Comparison of ENCODE assay signal across 28 mouse cellular contexts in genomic region chr1:138384146-138384545, GRCm38 (mm10).
DNase-seq lines count a peak whose midpoint lies in the region; ATAC-seq and TF ChIP-seq lines count a peak whose summit lies in the region.
"Had no signal": no experiment of that assay in that cellular context is flagged by ENCODE, and none has a peak within 500 bp of the region (broad histone marks: within the 10 kb centered on the region; RNA-seq: fewer than 3 reads in every experiment).

No protein-coding gene starts in this region.

- H3K27me3 ChIP-seq in splenic B cell, adult 2 months (ENCODE audit: control insufficient read depth, insufficient read depth, low read length, poor library complexity, severe bottlenecking) = no peaks in the 10 kb centered on the region
- no peaks in the 10 kb centered on the region for H3K27me3 ChIP-seq in hindbrain, embryonic 11.5 days (ENCODE audit: control insufficient read depth, insufficient read depth, low read length)
- H3K27me3 ChIP-seq: embryonic facial prominence, embryonic 13.5 days; heart, embryonic 13.5 days; hindbrain, embryonic 15.5 days; neural tube, embryonic 15.5 days had no signal

- no peaks in the 10 kb centered on the region for H3K36me3 ChIP-seq in splenic B cell, adult 2 months (ENCODE audit: control insufficient read depth, insufficient read depth, low read length, poor library complexity, severe bottlenecking)
- H3K36me3 ChIP-seq in hindbrain, embryonic 11.5 days (ENCODE audit: control insufficient read depth, insufficient read depth, low read length) = no peaks in the 10 kb centered on the region
- H3K36me3 ChIP-seq: embryonic facial prominence, embryonic 13.5 days; heart, embryonic 13.5 days; hindbrain, embryonic 15.5 days; limb, embryonic 13.5 days; neural tube, embryonic 15.5 days had no signal

- no peak overlapping the region for H3K27ac ChIP-seq in hindbrain, embryonic 11.5 days (ENCODE audit: low read depth, low read length)
- H3K27ac ChIP-seq: embryonic facial prominence, embryonic 13.5 days; heart, embryonic 13.5 days; hindbrain, embryonic 15.5 days; layer of hippocampus, adult 2 months; limb, embryonic 13.5 days; neural tube, embryonic 15.5 days had no signal

- intact Hi-C loops in gastrocnemius, postnatal 14 days (cut with DNase I; ENCODE audit: low total_unique reads) = no loop called here

- no peak for TF ChIP-seq CTCF in lung, adult 2 months (IDR thresholded peaks at IDR 0.05; ENCODE audit: insufficient read depth, low read length)

- no peaks in the 10 kb centered on the region for H3K4me1 ChIP-seq in lung, adult 2 months (ENCODE audit: control insufficient read depth, insufficient read depth, low read length)
- no peaks in the 10 kb centered on the region for H3K4me1 ChIP-seq in hindbrain, embryonic 11.5 days (replicated peaks; ENCODE audit: control insufficient read depth, insufficient read depth, low read length)
- H3K4me1 ChIP-seq: embryonic facial prominence, embryonic 13.5 days; heart, embryonic 13.5 days had no signal

- no peaks in the 10 kb centered on the region for H3K9me3 ChIP-seq in hindbrain, embryonic 11.5 days (ENCODE audit: control insufficient read depth, low read length)
- H3K9me3 ChIP-seq: embryonic facial prominence, embryonic 13.5 days; heart, embryonic 13.5 days; hindbrain, embryonic 15.5 days; limb, embryonic 13.5 days; neural tube, embryonic 15.5 days had no signal

- H3K9ac ChIP-seq in hindbrain, embryonic 11.5 days (ENCODE audit: low read depth, low read length) = no peak overlapping the region
- H3K9ac ChIP-seq: embryonic facial prominence, embryonic 13.5 days; heart, embryonic 13.5 days; hindbrain, embryonic 15.5 days; neural tube, embryonic 15.5 days had no signal

- peak; percentile 82 for ATAC-seq in megakaryocyte, adult 5-6 weeks (ENCODE audit: poor library complexity, severe bottlenecking)
- no peak for ATAC-seq in hindbrain, embryonic 11.5 days (ENCODE audit: low FRiP score)
- ATAC-seq: activated CD4-positive, CD25-positive, alpha-beta regulatory T cell, adult 4 months; inflammation-experienced regulatory T-cells, adult 6 months had no signal

- no peak overlapping the region for H3K4me2 ChIP-seq in hindbrain, embryonic 11.5 days (replicated peaks; ENCODE audit: low read depth, low read length)
- H3K4me2 ChIP-seq: embryonic facial prominence, embryonic 13.5 days; heart, embryonic 13.5 days; hindbrain, embryonic 15.5 days; liver, embryonic 11.5 days had no signal

- H3K4me3 ChIP-seq in lung, adult 2 months (replicated peaks; ENCODE audit: extremely low read depth, low read depth, low read length) = no peak overlapping the region
- H3K4me3 ChIP-seq in hindbrain, embryonic 11.5 days (ENCODE audit: low read depth, low read length) = no peak overlapping the region
- H3K4me3 ChIP-seq: embryonic facial prominence, embryonic 13.5 days; heart, embryonic 13.5 days; hindbrain, embryonic 15.5 days; layer of hippocampus, adult 2 months; neural tube, embryonic 15.5 days had no signal

- 60% methylated on average over 3 of the region's 3 CpGs for WGBS in lung, adult 2 months
- 77% methylated on average over 3 of the region's 3 CpGs for WGBS in hindbrain, embryonic 11.5 days

- peak; percentile 2 for DNase-seq in lung, postnatal 36 days
- no peak for DNase-seq in lung, adult 2 months
- DNase-seq in spleen, postnatal 36 days (ENCODE audit: low spot score in 2 of 2) = peak; percentile 52 to 62
- no peak for DNase-seq in spleen, postnatal 4 days (ENCODE audit: low spot score in 2 of 2)
- DNase-seq in splenic B cell, adult 2 months (ENCODE audit: low read depth, low spot score) = peak; percentile 61
- DNase-seq in gastrocnemius, postnatal 14 days = no peak
- no peak for DNase-seq in hindbrain, embryonic 11.5 days (ENCODE audit: low spot score)
- DNase-seq: adrenal gland, adult 2 months; adrenal gland, postnatal 36 days; cerebellum, adult 2 months; cerebellum, postnatal 36 days; heart, postnatal 10 days; kidney, adult 18-20 months; kidney, postnatal 36 days; lung, postnatal 4 days; right cerebral cortex, postnatal 25 days; thymus, adult 2 months; thymus, postnatal 36 days had no signal

- TF ChIP-seq POLR2A in lung, adult 2 months (IDR thresholded peaks at IDR 0.05; ENCODE audit: borderline replicate concordance, extremely low read depth, low read depth, low read length) = no peak

Comparison
In these comparisons a context has a peak if more than half of its experiments do, and no peak if none do; other contexts are left out.
1. DNase-seq: peak in lung, postnatal 36 days (single experiment), spleen, postnatal 36 days (2 of 2) and splenic B cell, adult 2 months (single experiment); none in lung, adult 2 months (single experiment), spleen, postnatal 4 days (0 of 2), gastrocnemius, postnatal 14 days (single experiment) and hindbrain, embryonic 11.5 days (single experiment).